Mouse (Mus musculus): ENCODE results near the gene Trank1.
A peak's percentile ranks its signal among the peaks of the same experiment; 100 is the strongest.

Trank1 gene

GRCm38 (mm10) chr9:111381056-111382025, 69.8 kb downstream of the Trank1 start:
- DNase-seq (ENCODE audit: low spot score in 2 of 2) = peak in 1 of 2 experiments; percentile 17

- DNase-seq (ENCODE audit: low spot score in 2 of 2) = peak in 1 of 2 experiments; percentile 2
Measured at GRCm38 (mm10) chr9:111382469-111382868, 70.9 kb downstream of the Trank1 start.

GRCm38 (mm10) chr9:111383046-111383445, 71.5 kb downstream of the Trank1 start:
- DNase-seq (ENCODE audit: low spot score in 2 of 2) = no peak

GRCm38 (mm10) chr9:111383756-111384155, 72.2 kb downstream of the Trank1 start:
- peak; percentile 9 to 35 for DNase-seq (ENCODE audit: low spot score in 2 of 2)

- no peak for DNase-seq (ENCODE audit: low spot score in 2 of 2)
Measured at GRCm38 (mm10) chr9:111385526-111386491, 74.3 kb downstream of the Trank1 start.

- no peak for DNase-seq (ENCODE audit: low spot score in 2 of 2)
Measured at GRCm38 (mm10) chr9:111386569-111386968, 75.0 kb downstream of the Trank1 start.

GRCm38 (mm10) chr9:111387576-111387975, 76.0 kb downstream of the Trank1 start:
- no peak for DNase-seq (ENCODE audit: low spot score in 2 of 2)

GRCm38 (mm10) chr9:111390016-111390415, 78.5 kb downstream of the Trank1 start:
- no peak for DNase-seq (ENCODE audit: low spot score in 2 of 2)

GRCm38 (mm10) chr9:111391036-111391435, 79.5 kb downstream of the Trank1 start:
- DNase-seq (ENCODE audit: low spot score in 2 of 2) = no peak

GRCm38 (mm10) chr9:111391926-111392442, 80.4 kb downstream of the Trank1 start:
- DNase-seq (ENCODE audit: low spot score in 2 of 2) = no peak

- DNase-seq (ENCODE audit: low spot score in 2 of 2) = no peak
Measured at GRCm38 (mm10) chr9:111395265-111395664, 83.7 kb downstream of the Trank1 start.

GRCm38 (mm10) chr9:111398059-111398458, 86.5 kb downstream of the Trank1 start:
- no peak for DNase-seq (ENCODE audit: low spot score in 2 of 2)

GRCm38 (mm10) chr9:111400089-111400488, 88.5 kb downstream of the Trank1 start:
- no peak for DNase-seq (ENCODE audit: low spot score in 2 of 2)

GRCm38 (mm10) chr9:111403159-111403558, 91.6 kb downstream of the Trank1 start:
- no peak for DNase-seq (ENCODE audit: low spot score in 2 of 2)

- DNase-seq (ENCODE audit: low spot score in 2 of 2) = no peak
Measured at GRCm38 (mm10) chr9:111404346-111405079, 93.0 kb downstream of the Trank1 start.

GRCm38 (mm10) chr9:111405080-111405428, 93.5 kb downstream of the Trank1 start:
- no peak for DNase-seq (ENCODE audit: low spot score in 2 of 2)

GRCm38 (mm10) chr9:111408012-111408411, 96.5 kb downstream of the Trank1 start:
- DNase-seq (ENCODE audit: low spot score in 2 of 2) = no peak

GRCm38 (mm10) chr9:111408427-111408826, 96.9 kb downstream of the Trank1 start:
- DNase-seq (ENCODE audit: low spot score in 2 of 2) = no peak

- peak in 1 of 2 experiments; percentile 40 for DNase-seq (ENCODE audit: low spot score in 2 of 2)
Measured at GRCm38 (mm10) chr9:111412471-111413160, 101.1 kb downstream of the Trank1 start.

- DNase-seq (ENCODE audit: low spot score in 2 of 2) = no peak
Measured at GRCm38 (mm10) chr9:111421862-111422261, 110.3 kb downstream of the Trank1 start.

GRCm38 (mm10) chr9:111422567-111422966, 111.0 kb downstream of the Trank1 start:
- no peak for DNase-seq (ENCODE audit: low spot score in 2 of 2)
